Mouse (Mus musculus) left cerebral cortex, adult 18-20 months (tissue): ENCODE data around the gene Gabarapl1. TPM values are rescaled to one million over a fixed set of nuclear protein-coding genes. Genes with fewer than 3 reads are reported as not detected.

Experiments
- DNase-seq, 2 experiments: peaks; one replicate each; pipeline ENCODE4 v3.0.0; 2021 to 2022; ENCODE audit warnings: low spot score in 2 of 2, mixed read lengths in 1 of 2
- total RNA-seq, 2 experiments: library from RNA; stranded (reverse); gene quantifications; 2 replicates each; pipeline ENCODE4 v1.2.3; 2021

The Gabarapl1 gene
- total RNA-seq, 2 experiments from 2014 or later: 814 to 828 TPM

- DNase-seq: peak in 1 of 2 experiments; percentile 27
Measured at GRCm38 (mm10) chr6:129534057-129534456, 1.1 kb downstream of the Gabarapl1 start.

GRCm38 (mm10) chr6:129534627-129535190 is 1.7 kb downstream of the Gabarapl1 start:
- DNase-seq: no peak

GRCm38 (mm10) chr6:129535723-129536122 is 2.8 kb downstream of the Gabarapl1 start:
- no peak for DNase-seq

GRCm38 (mm10) chr6:129538555-129538954 is 5.6 kb downstream of the Gabarapl1 start:
- no peak for DNase-seq

- no peak for DNase-seq
Measured at GRCm38 (mm10) chr6:129541931-129542330, 9.0 kb downstream of the Gabarapl1 start.

- no peak for DNase-seq
Measured at GRCm38 (mm10) chr6:129542540-129542939, 9.6 kb downstream of the Gabarapl1 start.

GRCm38 (mm10) chr6:129543709-129544606 is 11.0 kb downstream of the Gabarapl1 start:
- DNase-seq: peak; percentile 78 to 87

- no peak for DNase-seq
Measured at GRCm38 (mm10) chr6:129547277-129547676, 14.3 kb downstream of the Gabarapl1 start.

GRCm38 (mm10) chr6:129548009-129548408 is 15.0 kb downstream of the Gabarapl1 start:
- DNase-seq: no peak

GRCm38 (mm10) chr6:129557298-129558023 is 24.5 kb downstream of the Gabarapl1 start:
- DNase-seq: no peak

- peak; percentile 71 to 79 for DNase-seq
Measured at GRCm38 (mm10) chr6:129558946-129559640, 26.1 kb downstream of the Gabarapl1 start.

GRCm38 (mm10) chr6:129559641-129560027 is 26.7 kb downstream of the Gabarapl1 start:
- DNase-seq: no peak

GRCm38 (mm10) chr6:129565257-129565656 is 32.3 kb downstream of the Gabarapl1 start:
- DNase-seq: no peak

- no peak for DNase-seq
Measured at GRCm38 (mm10) chr6:129575315-129575714, 42.4 kb downstream of the Gabarapl1 start.

GRCm38 (mm10) chr6:129577605-129578004 is 44.6 kb downstream of the Gabarapl1 start, which contains the start of gene Klre1:
TSS of gene Klre1 (plus strand) at chr6:129577905.
- no peak for DNase-seq

- DNase-seq: no peak
Measured at GRCm38 (mm10) chr6:129581274-129581673, 48.3 kb downstream of the Gabarapl1 start.

GRCm38 (mm10) chr6:129581896-129582295 is 48.9 kb downstream of the Gabarapl1 start:
- DNase-seq: no peak

- no peak for DNase-seq
Measured at GRCm38 (mm10) chr6:129583014-129583413, 50.1 kb downstream of the Gabarapl1 start.

GRCm38 (mm10) chr6:129591508-129591907 is 58.5 kb downstream of the Gabarapl1 start, which contains the start of gene Klrd1:
TSS of gene Klrd1 (plus strand) at chr6:129591782.
- DNase-seq: no peak
